Mouse (Mus musculus) neural tube, embryonic 12.5 days (tissue): Measurements from ENCODE around the gene Heatr4. TPM values are rescaled to one million over a fixed set of nuclear protein-coding genes. Genes with fewer than 3 reads are reported as not detected.
A peak's percentile ranks its signal among the peaks of the same experiment; 100 is the strongest.

ENCODE experiments used
- ATAC-seq: fragments of 200-750 bp; cut with Nextera tagmentation; 2 replicates; pipeline ENCODE4 v1.8.0; 2017; ENCODE audit warnings: low read depth, mild to moderate bottlenecking, moderate TSS enrichment, moderate library complexity; ENCODE audit not compliant: low FRiP score
- H3K27ac ChIP-seq: fragments of 300-500 bp; sonication (generic); 2 replicates; pipeline ENCODE4 v1.5.1; 2016
- H3K27me3 ChIP-seq: fragments of 300-500 bp; sonication (generic); replicated peaks from 2 replicates; pipeline ENCODE4 v1.6.1; 2016; ENCODE audit warnings: mild to moderate bottlenecking
- H3K36me3 ChIP-seq: fragments of 300-500 bp; sonication (generic); 2 replicates; pipeline ENCODE4 v1.6.1; 2016; ENCODE audit warnings: mild to moderate bottlenecking
- H3K4me1 ChIP-seq: fragments of 300-500 bp; sonication (generic); 2 replicates; pipeline ENCODE4 v1.6.1; 2016
- H3K4me2 ChIP-seq: fragments of 300-500 bp; sonication (generic); replicated peaks from 2 replicates; pipeline ENCODE4 v1.6.1; 2016; ENCODE audit warnings: mild to moderate bottlenecking
- H3K4me3 ChIP-seq: fragments of 300-500 bp; sonication (generic); 2 replicates; pipeline ENCODE4 v1.5.1; 2016
- H3K9ac ChIP-seq: fragments of 300-500 bp; sonication (generic); 2 replicates; pipeline ENCODE4 v1.6.1; 2016; ENCODE audit warnings: mild to moderate bottlenecking
- H3K9me3 ChIP-seq: fragments of 300-500 bp; sonication (generic); 2 replicates; pipeline ENCODE4 v1.6.1; 2016; ENCODE audit warnings: mild to moderate bottlenecking
- WGBS: fragments of 180-500 bp; shearing (Covaris S2); methylation state at CpG from one replicate; pipeline ENCODE4 v1.1.7; 2016; 5-methylcytosine and 5-hydroxymethylcytosine counted together
- polyA plus RNA-seq: library from polyadenylated mRNA; unstranded; fragments of >200 nt; fragmentation: Nextera tagmentation; extraction: Ambion mirVana; gene quantifications from 2 replicates; pipeline ENCODE4 v1.2.1, GENCODE M21; 2016

The Heatr4 gene
- polyA plus RNA-seq, 1 experiment from 2014 or later, result not detected

GRCm38 (mm10) chr12:83989378-83989777 is 4.7 kb upstream of the Heatr4 start:
- 96% methylated on average over 4 of the region's 4 CpGs for WGBS
- no peak for ATAC-seq
- no peaks in the 10 kb centered on the region for H3K9me3 ChIP-seq
- no peaks in the 10 kb centered on the region for H3K27me3 ChIP-seq
- H3K27ac ChIP-seq, result no peak overlapping the region
- no peak overlapping the region for H3K4me3 ChIP-seq
- H3K4me2 ChIP-seq, result no peak overlapping the region
- H3K9ac ChIP-seq, result no peak overlapping the region
- H3K4me1 ChIP-seq, result peaks cover 4% of the 10 kb centered on the region; the same call in 1 of the 2 replicates
- peaks cover 3% of the 10 kb centered on the region; the same call in 1 of the 2 replicates for H3K36me3 ChIP-seq

- no peaks in the 10 kb centered on the region for H3K9me3 ChIP-seq
- no peak overlapping the region for H3K27ac ChIP-seq
- H3K4me1 ChIP-seq, result peaks cover 4% of the 10 kb centered on the region; the same call in 1 of the 2 replicates
- peak overlapping the region; percentile 64 for H3K4me2 ChIP-seq
- 76% methylated on average over 4 of the region's 4 CpGs for WGBS
- peak overlapping the region; percentile 74; the same call in 1 of the 2 replicates for H3K9ac ChIP-seq
- no peaks in the 10 kb centered on the region for H3K27me3 ChIP-seq
- H3K36me3 ChIP-seq, result peaks cover 3% of the 10 kb centered on the region; the same call in 1 of the 2 replicates
- H3K4me3 ChIP-seq, result peak overlapping the region; percentile 57
- no peak for ATAC-seq
These were observed 3.8 kb upstream of the Heatr4 start for GRCm38 (mm10) chr12:83988483-83988882.

- Histone ChIP-seq H3K4me3 (peak within 1 kb of the TSS; percentile 57), H3K4me2 (peak within 1 kb of the TSS; percentile 64), H3K27me3 (no peaks in the 10 kb centered on the region), H3K9me3 (no peaks in the 10 kb centered on the region), H3K9ac (peak within 1 kb of the TSS; percentile 74), H3K36me3 (no peaks in the 10 kb centered on the region), H3K27ac (peak within 1 kb of the TSS; percentile 66), H3K4me1 (peaks cover 4% of the 10 kb centered on the region; the same call in 1 of the 2 replicates)
- under 1% methylated on average over 80 of the region's 80 CpGs for WGBS
- peak; percentile 93 for ATAC-seq
These were observed 3.2 kb upstream of the Heatr4 start, which contains the start of gene Acot2 for GRCm38 (mm10) chr12:83987583-83988441. Gene Acot2, plus strand, starts transcription at chr12:83987861.

- Histone ChIP-seq H3K4me2 (peak overlapping the region; percentile 64), H3K4me3 (peak overlapping the region; percentile 57), H3K9me3 (no peaks in the 10 kb centered on the region), H3K36me3 (no peaks in the 10 kb centered on the region), H3K4me1 (peaks cover 4% of the 10 kb centered on the region; the same call in 1 of the 2 replicates), H3K27me3 (no peaks in the 10 kb centered on the region), H3K9ac (peak overlapping the region; percentile 74; the same call in 1 of the 2 replicates), H3K27ac (no peak overlapping the region)
- no peak for ATAC-seq
- WGBS, result 39% methylated on average over 8 of the region's 8 CpGs
These were observed 2.6 kb upstream of the Heatr4 start for GRCm38 (mm10) chr12:83987242-83987582.

- Histone ChIP-seq H3K4me2 (no peak overlapping the region), H3K9ac (no peak overlapping the region), H3K9me3 (no peaks in the 10 kb centered on the region), H3K36me3 (no peaks in the 10 kb centered on the region), H3K4me1 (no peaks in the 10 kb centered on the region), H3K27ac (no peak overlapping the region), H3K4me3 (no peak overlapping the region), H3K27me3 (no peaks in the 10 kb centered on the region)
- no peak for ATAC-seq
- 92% methylated on average over 4 of the region's 4 CpGs for WGBS
These were observed 3.0 kb downstream of the Heatr4 start for GRCm38 (mm10) chr12:83981615-83982014.

GRCm38 (mm10) chr12:83978862-83979261 is 5.8 kb downstream of the Heatr4 start:
- WGBS, result 94% methylated on average over 6 of the region's 6 CpGs
- Histone ChIP-seq H3K36me3 (no peaks in the 10 kb centered on the region), H3K4me3 (no peak overlapping the region), H3K27ac (no peak overlapping the region), H3K9me3 (peaks cover 4% of the 10 kb centered on the region; the same call in 1 of the 2 replicates), H3K27me3 (no peaks in the 10 kb centered on the region), H3K4me1 (no peaks in the 10 kb centered on the region), H3K9ac (no peak overlapping the region), H3K4me2 (no peak overlapping the region)
- ATAC-seq, result no peak

GRCm38 (mm10) chr12:83972117-83972516 is 12.5 kb downstream of the Heatr4 start:
- Histone ChIP-seq H3K9me3 (peaks cover 4% of the 10 kb centered on the region; the same call in 1 of the 2 replicates), H3K27me3 (no peaks in the 10 kb centered on the region), H3K4me2 (no peak overlapping the region), H3K4me3 (no peak overlapping the region), H3K36me3 (no peaks in the 10 kb centered on the region), H3K9ac (0 out of 2 replicates have a peak overlapping the region, but pooled peaks have one; percentile 13), H3K4me1 (no peaks in the 10 kb centered on the region), H3K27ac (no peak overlapping the region)
- no peak for ATAC-seq
- 68% methylated on average over 2 of the region's 2 CpGs for WGBS

- H3K36me3 ChIP-seq, result no peaks in the 10 kb centered on the region
- ATAC-seq, result no peak
- no peak overlapping the region for H3K9ac ChIP-seq
- WGBS, result 95% methylated on average over 6 of the region's 7 CpGs
- H3K4me2 ChIP-seq, result no peak overlapping the region
- no peaks in the 10 kb centered on the region for H3K9me3 ChIP-seq
- H3K27ac ChIP-seq, result no peak overlapping the region
- no peaks in the 10 kb centered on the region for H3K4me1 ChIP-seq
- no peak overlapping the region for H3K4me3 ChIP-seq
- H3K27me3 ChIP-seq, result no peaks in the 10 kb centered on the region
These were observed 19.4 kb downstream of the Heatr4 start for GRCm38 (mm10) chr12:83965235-83965634.

- Histone ChIP-seq H3K4me3 (no peak overlapping the region), H3K9me3 (no peaks in the 10 kb centered on the region), H3K27ac (no peak overlapping the region), H3K36me3 (peaks cover 10% of the 10 kb centered on the region; the same call in 1 of the 2 replicates), H3K4me1 (peaks cover 6% of the 10 kb centered on the region), H3K4me2 (no peak overlapping the region), H3K9ac (no peak overlapping the region), H3K27me3 (no peaks in the 10 kb centered on the region)
- ATAC-seq, result no peak
- WGBS, result 93% methylated on average over 9 of the region's 9 CpGs
These were observed 26.4 kb downstream of the Heatr4 start for GRCm38 (mm10) chr12:83958278-83958677.

- peak overlapping the region; percentile 86 for H3K9ac ChIP-seq
- H3K27ac ChIP-seq, result no peak overlapping the region
- H3K4me1 ChIP-seq, result peaks cover 24% of the 10 kb centered on the region
- WGBS, result 70% methylated on average over 32 of the region's 32 CpGs
- H3K4me3 ChIP-seq, result peak overlapping the region; percentile 92
- peaks cover 18% of the 10 kb centered on the region; the same call in 1 of the 2 replicates for H3K36me3 ChIP-seq
- H3K4me2 ChIP-seq, result peak overlapping the region; percentile 95
- H3K9me3 ChIP-seq, result no peaks in the 10 kb centered on the region
- ATAC-seq, result no peak
- no peaks in the 10 kb centered on the region for H3K27me3 ChIP-seq
These were observed 32.7 kb downstream of the Heatr4 start for GRCm38 (mm10) chr12:83951711-83952575.

- H3K36me3 ChIP-seq, result peaks cover 18% of the 10 kb centered on the region; the same call in 1 of the 2 replicates
- peak overlapping the region; percentile 86 for H3K9ac ChIP-seq
- ATAC-seq, result peak; percentile 66
- peaks cover 24% of the 10 kb centered on the region for H3K4me1 ChIP-seq
- under 1% methylated on average over 116 of the region's 116 CpGs for WGBS
- H3K9me3 ChIP-seq, result no peaks in the 10 kb centered on the region
- H3K27ac ChIP-seq, result peak overlapping the region; percentile 62; the same call in 1 of the 2 replicates
- peak overlapping the region; percentile 95 for H3K4me2 ChIP-seq
- no peaks in the 10 kb centered on the region for H3K27me3 ChIP-seq
- H3K4me3 ChIP-seq, result peak overlapping the region; percentile 92
These were observed 33.6 kb downstream of the Heatr4 start for GRCm38 (mm10) chr12:83950840-83951701.
